Comparison of ENCODE assay signal across 9 mouse cellular contexts in genomic region chr12:83713749-83714148, GRCm38 (mm10). TPM values are rescaled to one million over a fixed set of nuclear protein-coding genes. Genes with fewer than 3 reads are reported as not detected.
DNase-seq lines count a peak whose midpoint lies in the region; ATAC-seq lines count a peak whose summit lies in the region.
"Had no signal": no experiment of that assay in that cellular context is flagged by ENCODE, and none has a peak within 500 bp of the region (broad histone marks: within the 10 kb centered on the region; RNA-seq: fewer than 3 reads in every experiment).

No protein-coding gene starts in this region.

- DNase-seq in heart, adult 8-10 months (ENCODE audit: low spot score): peak; percentile 76
- no peak for DNase-seq in heart, adult 11 months
- peak; percentile 62 to 71 for DNase-seq in right cerebral cortex, postnatal 10 days (ENCODE audit: low spot score in 2 of 2)
- DNase-seq in right cerebral cortex, postnatal 4 days: no peak
- DNase-seq in c-Kit-positive CD71-positive TER-119-negative erythroid progenitor cells, embryonic 14.5 days (ENCODE audit: low read depth): peak; percentile 44
- DNase-seq in retina, adult 2 months (ENCODE audit: low read depth, low spot score): peak; percentile 33

- peaks cover 9% of the 10 kb centered on the region for H3K36me3 ChIP-seq in intestine, embryonic 16.5 days (ENCODE audit: control insufficient read depth, insufficient read depth, low read length)

- H3K9me3 ChIP-seq in intestine, embryonic 16.5 days (ENCODE audit: control insufficient read depth, low read length): no peaks in the 10 kb centered on the region
- H3K9me3 ChIP-seq: limb, embryonic 13.5 days had no signal

- no peaks in the 10 kb centered on the region for H3K27me3 ChIP-seq in intestine, embryonic 16.5 days (replicated peaks; ENCODE audit: control insufficient read depth, insufficient read depth, low read length)
- H3K27me3 ChIP-seq: limb, embryonic 13.5 days had no signal

- ATAC-seq in intestine, embryonic 16.5 days: peak; percentile 38; the same call in 1 of the 2 replicates
- ATAC-seq in inflammation-experienced regulatory T-cells, adult 6 months: no peak

- no peak overlapping the region for H3K27ac ChIP-seq in intestine, embryonic 16.5 days (ENCODE audit: low read length)
- H3K27ac ChIP-seq: limb, embryonic 13.5 days had no signal

- H3K9ac ChIP-seq in intestine, embryonic 16.5 days (ENCODE audit: low read depth, low read length): no peak overlapping the region
- H3K9ac ChIP-seq: limb, embryonic 13.5 days had no signal

- WGBS in intestine, embryonic 16.5 days: 41% methylated on average over 2 of the region's 2 CpGs

- no peaks in the 10 kb centered on the region for H3K4me1 ChIP-seq in intestine, embryonic 16.5 days (ENCODE audit: control insufficient read depth, insufficient read depth, low read length)
- H3K4me1 ChIP-seq: limb, embryonic 13.5 days had no signal

- H3K4me3 ChIP-seq in intestine, embryonic 16.5 days (ENCODE audit: low read length): no peak overlapping the region
- H3K4me3 ChIP-seq: limb, embryonic 13.5 days had no signal

- no peak overlapping the region for H3K4me2 ChIP-seq in intestine, embryonic 16.5 days (ENCODE audit: low read depth, low read length)
- H3K4me2 ChIP-seq: limb, embryonic 13.5 days had no signal

RNA-seq across cellular contexts. Expression of gene Psen1, which starts 25.8 kb away (rescaled TPM):
- 10 to 100 TPM; 30.1 to 40.0 (median 34.9) TPM for total RNA-seq in heart, adult 8-10 months (2022)
- 98.6 and 107 TPM in 2 replicates for polyA plus RNA-seq in intestine, embryonic 16.5 days (2015; fragmentation: Nextera tagmentation; extraction: Ambion mirVana)
- polyA plus RNA-seq in inflammation-experienced regulatory T-cells, adult 6 months (2017; shearing (Covaris generic)): 100 to 1,000 TPM in 2 of 3 experiments, 10 to 100 TPM in 1; 88.9 to 115 (median 110) TPM

RNA-seq across cellular contexts. Expression of gene Papln, which starts 49.7 kb away (rescaled TPM):
- 1 to 10 TPM; 3.6 to 7.5 (median 6.5) TPM for total RNA-seq in heart, adult 8-10 months (2022)
- polyA plus RNA-seq in intestine, embryonic 16.5 days (2015; fragmentation: Nextera tagmentation; extraction: Ambion mirVana): 5.2 and 5.8 TPM in 2 replicates
- not detected for polyA plus RNA-seq in inflammation-experienced regulatory T-cells, adult 6 months (2017; shearing (Covaris generic))

Comparison
In these comparisons a context has a peak if more than half of its experiments do, and no peak if none do; other contexts are left out.
1. DNase-seq: peak in heart, adult 8-10 months (single experiment), right cerebral cortex, postnatal 10 days (2 of 2), c-Kit-positive CD71-positive TER-119-negative erythroid progenitor cells, embryonic 14.5 days (single experiment) and retina, adult 2 months (single experiment); none in heart, adult 11 months (single experiment) and right cerebral cortex, postnatal 4 days (single experiment).